Mouse (Mus musculus) CH12.LX (cell line): Measurements from ENCODE around the gene Sobp. TPM values are rescaled to one million over a fixed set of nuclear protein-coding genes. Genes with fewer than 3 reads are reported as not detected.

Experiments used
- DNase-seq: peaks from one replicate; pipeline ENCODE4 v3.0.0-alpha.2; 2013; ENCODE audit errors: extremely low read depth
- H3K27ac ChIP-seq: 2 replicates; pipeline ENCODE4 v1.5.1; 2012; ENCODE audit warnings: low read depth, mild to moderate bottlenecking, control low read depth, moderate library complexity; ENCODE audit not compliant: insufficient read depth
- H3K27me3 ChIP-seq: replicated peaks from 2 replicates; pipeline ENCODE3; 2012; ENCODE audit warnings: inconsistent platforms
- H3K36me3 ChIP-seq, 2 experiments: replicated peaks in 1 of 2; 2 replicates each; pipeline versions ENCODE3 to v1.6.1; 2012; ENCODE audit warnings: inconsistent platforms in 1 of 2, low read length in 1 of 2, mild to moderate bottlenecking in 1 of 2, mixed read lengths in 1 of 2, moderate library complexity in 1 of 2; ENCODE audit not compliant: control insufficient read depth in 1 of 2, insufficient read depth in 1 of 2
- H3K4me1 ChIP-seq, 2 experiments: 2 replicates each; pipeline ENCODE4 v1.6.1; 2012; ENCODE audit warnings: inconsistent platforms in 1 of 2, moderate library complexity in 1 of 2; ENCODE audit not compliant: insufficient read depth in 2 of 2, control insufficient read depth in 1 of 2
- H3K4me2 ChIP-seq: 2 replicates; pipeline ENCODE4 v1.6.1; 2012; ENCODE audit warnings: low read depth, mild to moderate bottlenecking, control low read depth; ENCODE audit not compliant: poor library complexity, insufficient read depth, severe bottlenecking
- H3K4me3 ChIP-seq, 3 experiments: fragments of 150-350 bp in 1 of 3; sonication (generic) in 1 of 3; replicated peaks in 1 of 3; 2 replicates each; pipeline versions ENCODE3 to v1.5.1; 2011 to 2012; ENCODE audit warnings: low read depth in 2 of 3, low read length in 2 of 3, mild to moderate bottlenecking in 2 of 3, moderate library complexity in 2 of 3, control low read depth in 1 of 3, improper control_type of control experiment in 1 of 3, inconsistent platforms in 1 of 3, mixed read lengths in 1 of 3; ENCODE audit not compliant: poor library complexity in 1 of 3
- H3K79me2 ChIP-seq: replicated peaks from 2 replicates; pipeline ENCODE4 v1.6.1; 2012; ENCODE audit warnings: mild to moderate bottlenecking, moderate library complexity; ENCODE audit not compliant: control insufficient read depth, poor library complexity, insufficient read depth, severe bottlenecking; ENCODE audit errors: extremely low read depth
- H3K9ac ChIP-seq: 2 replicates; pipeline ENCODE4 v1.6.1; 2012; ENCODE audit warnings: low read depth, mild to moderate bottlenecking, control low read depth, moderate library complexity; ENCODE audit not compliant: insufficient read depth
- H3K9me3 ChIP-seq: replicated peaks from 2 replicates; pipeline ENCODE3; 2012; ENCODE audit warnings: low read length, inconsistent platforms, mixed read lengths
- BHLHE40 ChIP-seq: IDR thresholded peaks from 2 replicates; pipeline ENCODE4 v1.6.1; 2011; ENCODE audit warnings: mild to moderate bottlenecking, low read depth, low read length, improper control_type of control experiment
- CHD1 ChIP-seq: IDR thresholded peaks from 2 replicates; pipeline ENCODE4 v1.6.1; 2012; ENCODE audit warnings: low read depth, low read length, improper control_type of control experiment, inconsistent platforms
- CTCF ChIP-seq, 2 experiments: IDR thresholded peaks in 1 of 2; conservative IDR thresholded peaks in 1 of 2; 2 replicates each; pipeline ENCODE4 v1.5.1; 2011 to 2012; ENCODE audit warnings: low read depth in 2 of 2, low read length in 2 of 2, improper control_type of control experiment in 1 of 2, inconsistent platforms in 1 of 2, mild to moderate bottlenecking in 1 of 2, moderate library complexity in 1 of 2
- ETS1 ChIP-seq: conservative IDR thresholded peaks from 2 replicates; pipeline ENCODE4 v1.6.1; 2012; ENCODE audit warnings: low read depth, mild to moderate bottlenecking, inconsistent platforms, low read length, improper control_type of control experiment, moderate library complexity
- IRF4 ChIP-seq: IDR thresholded peaks from 2 replicates; pipeline ENCODE4 v1.6.1; 2014; ENCODE audit warnings: low read depth, mild to moderate bottlenecking, inconsistent platforms, low read length, improper control_type of control experiment
- MAFK ChIP-seq: IDR thresholded peaks from 2 replicates; pipeline ENCODE4 v1.6.1; 2011; ENCODE audit warnings: low read length, improper control_type of control experiment; ENCODE audit not compliant: insufficient replicate concordance
- MAX ChIP-seq: IDR thresholded peaks from 2 replicates; pipeline ENCODE4 v1.6.1; 2011; ENCODE audit warnings: low read length, improper control_type of control experiment
- POLR2A ChIP-seq: IDR thresholded peaks from 2 replicates; pipeline ENCODE4 v1.6.1; 2011; ENCODE audit warnings: low read depth, mild to moderate bottlenecking, improper control_type of control experiment, low read length
- RAD21 ChIP-seq: IDR thresholded peaks from 2 replicates; pipeline ENCODE4 v1.6.1; 2011; ENCODE audit warnings: low read depth, mild to moderate bottlenecking, low read length, improper control_type of control experiment, moderate library complexity
- RCOR1 ChIP-seq: conservative IDR thresholded peaks from 2 replicates; pipeline ENCODE4 v1.6.1; 2012; ENCODE audit warnings: low read depth, mild to moderate bottlenecking, inconsistent platforms, low read length, improper control_type of control experiment
- SMC3 ChIP-seq: IDR thresholded peaks from 2 replicates; pipeline ENCODE4 v1.6.1; 2011; ENCODE audit warnings: low read depth, low read length, improper control_type of control experiment
- TCF12 ChIP-seq: IDR thresholded peaks from 2 replicates; pipeline ENCODE4 v1.6.1; 2014; ENCODE audit warnings: low read depth, mild to moderate bottlenecking, inconsistent platforms, low read length, improper control_type of control experiment
- USF2 ChIP-seq: conservative IDR thresholded peaks from 2 replicates; pipeline ENCODE4 v1.6.1; 2011; ENCODE audit warnings: low read depth, low read length, improper control_type of control experiment
- ZC3H11A ChIP-seq: IDR thresholded peaks from 2 replicates; pipeline ENCODE4 v1.6.1; 2012; ENCODE audit warnings: low read depth, mild to moderate bottlenecking, inconsistent platforms, low read length, improper control_type of control experiment
- ZMIZ1 ChIP-seq: IDR thresholded peaks from 2 replicates; pipeline ENCODE4 v1.6.1; 2012; ENCODE audit warnings: low read depth, mild to moderate bottlenecking, inconsistent platforms, low read length, improper control_type of control experiment
- dilution Hi-C: fragments of 300-500 bp; cut with MboI; formaldehyde crosslinking; loops from 2 replicates; pipeline ENCODE4 v1.14.3; 2020; ENCODE audit warnings: low sequenced_read_pairs; ENCODE audit not compliant: extremely low pct_unique_long_range_greater_than_20kb, extremely low pct_ligation_motif_present
- in situ Hi-C: fragments of 300-500 bp; cut with MboI; formaldehyde crosslinking; loops from 3 replicates; pipeline ENCODE4 v1.14.3; 2019; ENCODE audit warnings: low sequenced_read_pairs, low pct_ligation_motif_present, low pct_unique_long_range_greater_than_20kb, mixed read lengths
- polyA plus RNA-seq: library from polyadenylated mRNA; unstranded; fragments of >175 nt; gene quantifications from 2 replicates; pipeline ENCODE4 v1.2.1, GENCODE M21; 2012; ENCODE audit warnings: low read depth; ENCODE audit not compliant: insufficient read length
- total RNA-seq, 2 experiments: library from RNA; depleted of rRNA; stranded (reverse); fragments of 300-350 nt in 1 of 2; fragments of >200 nt in 1 of 2; gene quantifications; 2 replicates each; pipeline ENCODE4 v1.2.3; 2012 to 2014

Gene Sobp
- total and polyA plus RNA-seq, 3 experiments, result 0.04 to 0.77 (median 0.08) TPM

- Histone ChIP-seq H3K4me1 (no peaks in the 10 kb centered on the region), H3K27me3 (no peaks in the 10 kb centered on the region), H3K4me2 (no peak overlapping the region), H3K36me3 (no peaks in the 10 kb centered on the region), H3K79me2 (no peaks in the 10 kb centered on the region), H3K4me3 (no peak overlapping the region), H3K9me3 (no peaks in the 10 kb centered on the region), H3K9ac (no peak overlapping the region), H3K27ac (no peak overlapping the region)
- in situ Hi-C loops, result loop anchor here (25.0 kb wide), 1 partner anchor 679 kb away; no protein-coding TSS in a partner anchor
- DNase-seq, result no peak
- dilution Hi-C loops, result no loop called here
- TF ChIP-seq CHD1 (no peak), MAX (no peak), RCOR1 (no peak), IRF4 (no peak), BHLHE40 (no peak), USF2 (no peak), ZMIZ1 (no peak), CTCF (conservative IDR thresholded peaks at IDR 0.05 in 1 of 2, IDR thresholded peaks at IDR 0.05 in 1 of 2; ENCODE audit: low read depth in 2 of 2, low read length in 2 of 2) (no peak), ETS1 (no peak)
- TF ChIP-seq, all 38 proteins: peak for 0
Measured at GRCm38 (mm10) chr10:42991018-42991417, 183.3 kb downstream of the Sobp start.

GRCm38 (mm10) chr10:42989910-42990309, 184.4 kb downstream of the Sobp start:
- Histone ChIP-seq H3K27ac (no peak overlapping the region), H3K9me3 (no peaks in the 10 kb centered on the region), H3K4me2 (no peak overlapping the region), H3K4me1 (no peaks in the 10 kb centered on the region), H3K27me3 (no peaks in the 10 kb centered on the region), H3K79me2 (no peaks in the 10 kb centered on the region), H3K9ac (no peak overlapping the region), H3K36me3 (no peaks in the 10 kb centered on the region), H3K4me3 (no peak overlapping the region)
- in situ Hi-C loops, result loop anchor here (25.0 kb wide), 1 partner anchor 678 kb away; no protein-coding TSS in a partner anchor
- dilution Hi-C loops, result no loop called here
- peak; percentile 70 for DNase-seq
- TF ChIP-seq MAFK (peak; percentile 1; the same call in 1 of the 2 replicates), CTCF (conservative IDR thresholded peaks at IDR 0.05 in 1 of 2, IDR thresholded peaks at IDR 0.05 in 1 of 2; ENCODE audit: low read depth in 2 of 2, low read length in 2 of 2) (peak; percentile 78 to 99), RAD21 (peak; percentile 70), RCOR1 (no peak), POLR2A (no peak), TCF12 (no peak), ZC3H11A (peak; percentile 27; the same call in 1 of the 2 replicates), SMC3 (peak; percentile 59)
